Mouse (Mus musculus) stomach, embryonic 16.5 days (tissue): ENCODE measurements around the gene Mlec. TPM values are rescaled to one million over a fixed set of nuclear protein-coding genes. Genes with fewer than 3 reads are reported as not detected.

Source experiments
- ATAC-seq: fragments of 200-750 bp; cut with Nextera tagmentation; 2 replicates; pipeline ENCODE4 v1.8.0; 2017; ENCODE audit warnings: moderate number of reproducible peaks, moderate TSS enrichment; ENCODE audit not compliant: insufficient read depth, low FRiP score
- H3K27ac ChIP-seq: fragments of 300-500 bp; sonication (generic); 2 replicates; pipeline ENCODE4 v1.5.1; 2014; ENCODE audit warnings: low read length
- H3K27me3 ChIP-seq: fragments of 300-500 bp; sonication (generic); 2 replicates; pipeline ENCODE4 v1.6.1; 2014; ENCODE audit warnings: low read length, control low read depth, mixed read lengths; ENCODE audit not compliant: control insufficient read depth, insufficient read depth
- H3K36me3 ChIP-seq: fragments of 300-500 bp; sonication (generic); 2 replicates; pipeline ENCODE4 v1.6.1; 2014; ENCODE audit warnings: low read length; ENCODE audit not compliant: control insufficient read depth, insufficient read depth
- H3K4me1 ChIP-seq: fragments of 300-500 bp; sonication (generic); 2 replicates; pipeline ENCODE4 v1.6.1; 2014; ENCODE audit warnings: low read length, control low read depth, mixed read lengths; ENCODE audit not compliant: control insufficient read depth, insufficient read depth
- H3K4me2 ChIP-seq: fragments of 300-500 bp; sonication (generic); 2 replicates; pipeline ENCODE4 v1.6.1; 2014; ENCODE audit warnings: low read depth, low read length, mixed read lengths
- H3K4me3 ChIP-seq: fragments of 300-500 bp; sonication (generic); replicated peaks from 2 replicates; pipeline ENCODE4 v1.5.1; 2014; ENCODE audit warnings: mild to moderate bottlenecking, low read length
- H3K9ac ChIP-seq: fragments of 300-500 bp; sonication (generic); 2 replicates; pipeline ENCODE4 v1.6.1; 2014; ENCODE audit warnings: low read length
- H3K9me3 ChIP-seq: fragments of 300-500 bp; sonication (generic); replicated peaks from 2 replicates; pipeline ENCODE4 v1.6.1; 2016; ENCODE audit warnings: low read length, control low read depth; ENCODE audit not compliant: control insufficient read depth
- WGBS: fragments of 180-500 bp; shearing (Covaris S2); extraction: QIAGEN DNeasy Blood & Tissue Kit; methylation state at CpG from one replicate; pipeline ENCODE4 v1.1.7; 2014; 5-methylcytosine and 5-hydroxymethylcytosine counted together
- polyA plus RNA-seq: library from polyadenylated mRNA; unstranded; fragments of >200 nt; fragmentation: Nextera tagmentation; extraction: Ambion mirVana; gene quantifications from 2 replicates; pipeline ENCODE4 v1.2.1, GENCODE M21; 2015

The Mlec gene
- polyA plus RNA-seq, 1 experiment from 2014 or later = 68.8 TPM

DNA sequence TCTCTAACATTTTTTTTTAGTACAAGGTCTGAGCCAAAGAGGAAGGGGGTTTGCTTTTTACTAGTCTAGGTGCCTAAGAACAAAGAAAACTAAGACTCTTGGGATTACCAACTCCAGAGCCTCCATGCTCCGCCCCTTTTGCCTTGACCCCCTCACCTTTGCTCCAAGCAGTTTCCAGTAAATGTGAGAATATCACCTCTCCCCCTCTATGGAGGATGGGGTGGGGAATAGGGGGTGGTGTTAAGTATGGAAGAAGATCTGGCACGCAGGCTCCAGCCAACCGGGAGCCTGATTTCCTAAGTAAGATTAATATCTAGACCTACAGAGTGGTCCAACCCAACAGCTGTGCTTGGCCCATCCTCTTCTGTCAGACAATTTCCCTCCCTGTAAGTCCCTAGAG lies 17.3 kb downstream of the Mlec start:
- no peaks in the 10 kb centered on the region for H3K27me3 ChIP-seq
- WGBS = 56% methylated on average over 3 of the region's 3 CpGs
- H3K9me3 ChIP-seq = no peaks in the 10 kb centered on the region
- H3K36me3 ChIP-seq = 0 out of 2 replicates have a peak, but pooled peaks cover 4% of the 10 kb centered on the region
- peak; percentile 28; the same call in 1 of the 2 replicates for ATAC-seq
- H3K4me2 ChIP-seq = no peak overlapping the region
- H3K27ac ChIP-seq = no peak overlapping the region
- H3K4me3 ChIP-seq = no peak overlapping the region
- H3K9ac ChIP-seq = no peak overlapping the region
- no peaks in the 10 kb centered on the region for H3K4me1 ChIP-seq

DNA sequence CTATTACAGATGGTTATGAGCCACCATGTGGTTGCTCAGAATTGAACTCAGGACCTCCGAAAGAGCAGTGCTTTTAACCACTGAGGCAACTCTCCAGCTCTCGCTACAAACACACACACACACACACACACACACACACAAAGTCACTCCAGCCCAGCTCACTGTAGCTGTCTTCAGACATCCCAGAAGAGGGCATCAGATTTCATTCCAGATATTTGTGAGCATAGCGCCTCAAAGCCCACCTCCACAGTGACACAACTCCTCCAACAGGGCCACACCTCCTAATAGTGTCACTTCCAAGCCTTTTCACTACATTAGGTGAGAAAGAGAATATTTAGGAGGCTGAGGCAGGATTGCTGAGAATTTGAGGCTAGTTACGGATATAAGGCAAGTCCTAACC lies 18.9 kb downstream of the Mlec start:
- no peak for ATAC-seq
- no peak overlapping the region for H3K27ac ChIP-seq
- no peaks in the 10 kb centered on the region for H3K27me3 ChIP-seq
- H3K9me3 ChIP-seq = no peaks in the 10 kb centered on the region
- WGBS = 62% methylated on average over 4 of the region's 4 CpGs
- H3K4me2 ChIP-seq = no peak overlapping the region
- no peak overlapping the region for H3K9ac ChIP-seq
- no peak overlapping the region for H3K4me3 ChIP-seq
- H3K4me1 ChIP-seq = 0 out of 2 replicates have a peak, but pooled peaks cover under 1% of the 10 kb centered on the region
- H3K36me3 ChIP-seq = 0 out of 2 replicates have a peak, but pooled peaks cover 4% of the 10 kb centered on the region

DNA sequence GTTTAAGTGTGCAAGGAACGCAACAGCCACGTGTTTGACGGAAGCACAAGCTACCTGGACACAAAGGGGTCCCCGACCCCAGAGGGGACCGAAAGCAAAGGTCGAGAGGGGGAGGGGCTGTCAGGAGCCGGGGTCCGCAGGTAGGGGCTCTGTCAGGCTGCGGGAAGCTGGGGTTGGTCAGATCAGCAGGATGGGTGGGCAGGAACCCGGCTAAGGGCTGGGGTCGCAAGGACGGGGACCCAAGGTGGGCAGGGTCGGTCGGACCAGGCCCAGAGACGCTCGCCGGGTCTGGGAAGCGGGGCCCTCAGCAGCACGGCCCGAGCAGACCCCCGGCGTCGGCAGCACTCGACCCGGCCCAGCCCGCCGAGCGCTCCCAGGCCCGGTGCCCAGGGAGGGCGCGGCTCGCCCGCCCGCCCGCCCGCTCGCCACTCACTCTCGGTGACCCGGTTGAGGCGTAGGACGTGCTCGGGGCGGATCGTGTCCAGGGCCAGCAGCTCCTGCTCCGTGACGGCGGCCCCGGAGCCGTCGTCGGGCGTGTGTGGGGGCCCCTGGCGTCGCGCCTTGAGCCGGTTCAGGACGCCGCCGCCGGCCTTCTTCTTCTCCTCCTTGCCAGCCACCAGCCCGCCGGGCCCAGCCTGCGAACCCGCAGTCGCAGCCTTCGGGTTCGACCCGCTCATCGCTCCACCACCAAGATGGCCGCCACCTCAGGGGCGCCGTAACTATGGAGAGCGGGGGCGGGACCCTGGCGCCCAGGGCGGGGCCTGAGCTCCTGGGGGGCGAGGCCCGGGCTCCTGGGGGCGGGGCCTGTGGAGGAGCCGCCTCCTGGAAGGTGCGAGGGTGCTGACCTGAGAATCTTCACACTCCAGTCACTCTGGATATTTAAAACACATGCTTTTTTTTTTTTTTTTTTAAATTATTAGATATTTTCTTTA lies 23.5 kb downstream of the Mlec start, which contains the start of gene Unc119b:
Gene Unc119b, minus strand, starts transcription at position 742 of the 932 bp plus-strand sequence.
- Histone ChIP-seq H3K27ac (0 out of 2 replicates have a peak within 1 kb of the TSS, but pooled peaks have one; percentile 3), H3K9me3 (no peaks in the 10 kb centered on the region), H3K4me3 (peak within 1 kb of the TSS; percentile 86), H3K4me1 (peaks cover 10% of the 10 kb centered on the region), H3K36me3 (no peaks in the 10 kb centered on the region), H3K4me2 (peak within 1 kb of the TSS; percentile 99), H3K27me3 (no peaks in the 10 kb centered on the region), H3K9ac (peak within 1 kb of the TSS; percentile 89)
- WGBS = under 1% methylated on average over 77 of the region's 81 CpGs
- ATAC-seq = peak; percentile 96

DNA sequence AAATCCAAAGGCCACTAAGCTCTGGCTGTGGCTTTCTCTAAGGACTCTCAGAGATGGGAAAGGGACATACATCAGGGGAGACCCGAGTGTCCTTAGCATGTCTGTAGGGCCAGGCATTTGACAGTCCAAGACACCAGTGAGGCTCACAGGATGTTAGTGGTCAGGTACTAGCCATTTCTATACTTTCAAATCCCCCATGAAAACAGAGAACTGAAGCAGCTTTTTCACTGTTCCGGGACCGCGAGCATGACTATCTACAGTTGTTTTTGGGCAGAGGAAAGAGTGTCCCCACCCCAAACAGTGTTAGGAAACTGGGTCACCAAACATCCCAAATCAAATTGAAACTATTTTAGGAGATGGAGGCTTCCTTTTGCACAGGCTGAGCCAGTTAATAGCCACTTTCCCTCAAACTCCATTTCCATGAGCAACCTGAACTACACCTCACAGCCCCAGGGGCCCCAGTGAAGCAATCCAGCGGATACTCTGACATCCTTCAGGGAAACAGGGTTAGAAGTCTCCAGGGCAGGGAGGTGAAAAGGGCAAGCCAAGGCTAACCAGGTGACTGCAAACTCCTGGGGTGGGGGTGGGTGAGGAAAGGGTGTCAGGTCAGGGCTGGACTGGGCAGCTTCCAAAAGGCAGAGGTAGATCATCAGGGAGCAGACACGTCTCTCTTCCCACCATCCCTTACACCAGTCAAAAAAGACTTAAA lies 24.5 kb downstream of the Mlec start:
- Histone ChIP-seq H3K9me3 (no peaks in the 10 kb centered on the region), H3K4me3 (peak overlapping the region; percentile 86), H3K27me3 (no peaks in the 10 kb centered on the region), H3K36me3 (no peaks in the 10 kb centered on the region), H3K27ac (no peak overlapping the region), H3K9ac (peak overlapping the region; percentile 89; the same call in 1 of the 2 replicates), H3K4me2 (peak overlapping the region; percentile 99), H3K4me1 (peaks cover 10% of the 10 kb centered on the region)
- no peak for ATAC-seq
- WGBS = 61% methylated on average over 6 of the region's 6 CpGs

DNA sequence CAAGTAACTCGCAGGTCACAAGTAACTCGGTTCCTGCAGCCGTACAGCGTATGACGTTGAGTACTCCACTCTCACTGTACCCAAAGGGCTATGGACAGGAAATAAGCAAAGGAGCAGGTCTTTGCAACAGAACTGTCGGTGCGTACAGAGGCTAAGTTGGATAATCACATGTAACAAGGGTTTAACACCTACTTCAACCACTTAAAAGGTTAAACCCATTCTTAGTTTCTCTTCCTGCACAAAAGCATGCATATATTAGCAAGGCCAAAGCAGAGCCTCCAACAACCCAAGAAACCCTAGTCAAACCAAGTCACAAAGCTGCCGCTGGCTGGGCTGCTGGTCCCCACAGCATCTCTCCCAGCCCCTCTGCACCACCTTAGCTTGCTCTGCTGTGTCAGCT lies 25.5 kb downstream of the Mlec start:
- no peaks in the 10 kb centered on the region for H3K9me3 ChIP-seq
- no peak for ATAC-seq
- H3K4me1 ChIP-seq = peaks cover 10% of the 10 kb centered on the region
- no peak overlapping the region for H3K9ac ChIP-seq
- no peak overlapping the region for H3K27ac ChIP-seq
- H3K36me3 ChIP-seq = peaks cover 3% of the 10 kb centered on the region; the same call in 1 of the 2 replicates
- no peak overlapping the region for H3K4me3 ChIP-seq
- H3K4me2 ChIP-seq = no peak overlapping the region
- WGBS = 93% methylated on average over 8 of the region's 8 CpGs
- H3K27me3 ChIP-seq = no peaks in the 10 kb centered on the region

DNA sequence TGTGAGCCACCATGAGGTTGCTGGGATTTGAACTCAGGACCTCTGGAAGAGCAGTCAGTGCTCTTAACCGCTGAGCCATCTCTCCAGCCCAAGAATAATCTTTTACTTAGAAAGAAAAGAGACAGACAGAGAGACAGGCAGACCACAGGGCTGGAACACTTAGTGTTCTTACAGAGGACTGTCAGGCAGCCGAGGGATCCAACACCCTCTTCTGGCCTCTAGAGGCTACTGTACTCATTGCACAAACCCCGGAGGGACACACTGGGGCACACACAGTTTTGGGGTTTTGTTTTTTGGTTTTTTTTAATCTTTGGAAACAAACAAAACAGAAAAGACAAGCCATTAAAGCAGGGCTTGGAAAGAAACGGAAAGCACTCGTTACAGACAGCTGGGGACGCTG lies 28.7 kb downstream of the Mlec start:
- H3K27me3 ChIP-seq = no peaks in the 10 kb centered on the region
- peaks cover 3% of the 10 kb centered on the region; the same call in 1 of the 2 replicates for H3K36me3 ChIP-seq
- no peak overlapping the region for H3K4me2 ChIP-seq
- peaks cover 21% of the 10 kb centered on the region for H3K4me1 ChIP-seq
- no peak for ATAC-seq
- no peak overlapping the region for H3K9ac ChIP-seq
- 87% methylated on average over 6 of the region's 6 CpGs for WGBS
- H3K9me3 ChIP-seq = no peaks in the 10 kb centered on the region
- no peak overlapping the region for H3K4me3 ChIP-seq
- H3K27ac ChIP-seq = no peak overlapping the region

DNA sequence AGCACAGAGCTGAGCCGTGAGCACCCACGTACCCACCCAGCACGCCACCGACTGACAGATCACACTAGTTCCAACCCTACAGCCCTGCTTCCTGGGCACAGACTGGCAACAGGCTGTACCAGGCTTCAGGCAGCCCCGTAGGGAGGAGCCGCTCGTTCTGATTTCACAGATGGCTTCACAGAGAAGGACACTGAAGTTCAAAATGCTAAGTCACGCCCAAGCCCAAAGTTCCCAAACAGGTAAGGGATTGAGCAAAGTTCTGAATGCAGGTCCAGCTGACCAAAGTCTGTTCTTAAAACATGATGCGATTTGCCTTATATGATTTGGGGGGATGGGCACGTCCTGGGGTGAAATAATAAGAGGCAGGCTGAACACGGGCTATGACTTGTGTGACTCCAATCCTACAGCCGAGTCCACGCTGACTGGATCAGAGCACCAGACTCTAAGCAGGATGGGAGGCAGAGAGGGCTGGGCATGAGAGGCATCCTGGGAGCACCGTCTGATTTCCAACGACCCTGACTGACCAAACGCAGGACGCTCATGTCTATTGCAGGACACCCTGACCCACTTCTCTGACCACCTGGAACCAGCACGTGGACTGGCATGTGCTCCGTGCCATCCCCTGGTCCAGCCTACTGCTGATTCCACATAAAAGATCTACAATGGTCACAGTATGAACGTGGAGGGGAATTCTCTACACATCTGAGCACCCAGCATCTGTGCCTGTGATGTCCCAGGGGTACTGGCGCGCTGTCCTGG lies 30.4 kb downstream of the Mlec start:
- H3K4me3 ChIP-seq = no peak overlapping the region
- H3K9me3 ChIP-seq = no peaks in the 10 kb centered on the region
- no peaks in the 10 kb centered on the region for H3K27me3 ChIP-seq
- no peak overlapping the region for H3K27ac ChIP-seq
- H3K9ac ChIP-seq = no peak overlapping the region
- 94% methylated on average over 22 of the region's 22 CpGs for WGBS
- H3K4me2 ChIP-seq = no peak overlapping the region
- ATAC-seq = no peak
- 0 out of 2 replicates have a peak, but pooled peaks cover 11% of the 10 kb centered on the region for H3K4me1 ChIP-seq
- H3K36me3 ChIP-seq = peaks cover 3% of the 10 kb centered on the region; the same call in 1 of the 2 replicates

DNA sequence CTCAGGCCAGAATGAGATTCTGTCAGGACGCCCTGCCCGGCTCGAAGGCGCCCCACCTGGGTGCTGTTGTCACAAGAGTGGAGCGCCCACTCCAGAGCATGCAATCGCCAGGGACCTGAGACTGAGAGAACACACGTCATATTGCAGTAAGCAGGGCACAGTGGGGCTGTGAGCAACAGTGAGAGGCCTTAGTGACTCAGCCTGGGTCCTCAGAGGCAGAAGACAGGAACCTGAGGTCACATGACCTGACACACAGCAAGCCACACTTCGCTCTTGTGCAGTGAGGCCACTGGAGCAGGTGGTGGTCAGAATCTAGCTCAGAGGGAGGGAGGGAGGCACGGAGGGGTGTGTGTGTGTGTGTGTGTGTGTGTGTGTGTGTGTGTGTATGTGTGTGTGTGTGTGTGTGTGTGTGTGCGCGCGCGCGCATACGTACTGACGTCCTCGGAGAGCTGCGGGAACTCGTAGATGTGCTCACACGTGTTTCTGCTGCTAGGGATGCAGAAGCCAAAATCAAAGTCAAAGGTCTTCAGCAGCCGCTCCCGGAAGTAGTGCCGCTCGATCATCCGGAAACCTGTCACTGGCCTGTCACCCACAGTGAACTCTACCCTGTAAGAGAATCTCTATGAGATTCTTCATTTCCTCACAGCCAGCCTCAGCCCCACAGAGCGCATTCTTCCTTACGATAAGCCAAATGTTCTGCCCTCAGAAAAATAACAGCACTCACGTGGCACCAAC lies 31.2 kb downstream of the Mlec start:
- ATAC-seq = peak; percentile 43; the same call in 1 of the 2 replicates
- Histone ChIP-seq H3K27ac (no peak overlapping the region), H3K27me3 (no peaks in the 10 kb centered on the region), H3K4me2 (no peak overlapping the region), H3K4me3 (no peak overlapping the region), H3K4me1 (0 out of 2 replicates have a peak, but pooled peaks cover 11% of the 10 kb centered on the region), H3K9ac (no peak overlapping the region), H3K36me3 (peaks cover 3% of the 10 kb centered on the region; the same call in 1 of the 2 replicates), H3K9me3 (no peaks in the 10 kb centered on the region)
- 87% methylated on average over 28 of the region's 28 CpGs for WGBS
